In the genomic region with DNA sequence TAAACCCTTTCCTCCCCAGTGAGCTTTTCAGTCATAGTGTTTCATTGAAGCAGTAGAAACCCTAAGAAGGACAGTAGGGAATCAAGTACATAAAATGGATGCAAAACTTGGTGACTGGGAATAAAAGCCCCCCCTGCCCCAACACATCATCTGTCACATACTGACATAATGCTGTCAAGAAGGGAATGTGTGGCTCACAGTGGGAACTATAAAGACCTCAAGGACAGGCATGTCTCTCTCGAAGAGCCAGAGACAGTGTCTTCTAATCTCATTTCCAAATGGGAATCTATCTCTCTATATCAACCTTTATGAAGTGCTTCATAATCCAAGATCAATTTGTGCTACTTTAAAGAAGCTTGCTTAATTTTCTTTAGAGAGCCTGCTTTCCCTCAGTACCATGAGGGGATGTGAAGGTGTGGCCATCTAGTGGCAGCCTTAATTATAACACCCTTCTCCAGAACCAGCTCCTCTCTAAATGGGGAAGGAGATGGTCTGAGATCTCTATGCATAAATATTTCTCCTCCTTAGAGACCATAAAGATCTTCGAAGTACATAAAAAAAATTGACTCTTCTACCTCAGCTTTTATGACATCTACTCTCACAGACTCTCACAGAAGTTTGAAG, we compare ENCODE assay signal across 10 mouse cellular contexts.
DNase-seq lines count a peak whose midpoint lies in the region; ATAC-seq and TF ChIP-seq lines count a peak whose summit lies in the region.
"Had no signal": no experiment of that assay in that cellular context is flagged by ENCODE, and none has a peak within 500 bp of the region (broad histone marks: within the 10 kb centered on the region; RNA-seq: fewer than 3 reads in every experiment).

No protein-coding gene starts in this region.

- no peaks in the 10 kb centered on the region for H3K27me3 ChIP-seq in intestine, postnatal 0 days (replicated peaks; ENCODE audit: control insufficient read depth, insufficient read depth, low read length)
- H3K27me3 ChIP-seq: stomach, embryonic 15.5 days had no signal

- no peak overlapping the region for H3K9ac ChIP-seq in intestine, postnatal 0 days (ENCODE audit: low read depth, low read length)
- H3K9ac ChIP-seq: stomach, embryonic 15.5 days had no signal

- TF ChIP-seq CTCF in intestine, postnatal 0 days (IDR thresholded peaks at IDR 0.05; ENCODE audit: low read depth) = peak; percentile 85

- DNase-seq in urinary bladder, adult 18-20 months (ENCODE audit: low spot score in 2 of 2) = peak; percentile 1 to 5
- no peak for DNase-seq in urinary bladder, adult 2 months (ENCODE audit: low spot score)
- DNase-seq in cerebellum, adult 9-10 months = peak; percentile 16
- peak; percentile 7 to 52 for DNase-seq in frontal cortex, postnatal 10 days (ENCODE audit: low spot score in 2 of 2)
- DNase-seq in left cerebral cortex, postnatal 4 days = peak; percentile 42
- DNase-seq in naive thymus-derived CD4-positive, alpha-beta T cell, adult 2 months (ENCODE audit: low read depth) = peak; percentile 32
- DNase-seq in urinary bladder, postnatal 36 days (ENCODE audit: low spot score in 2 of 2) = peak; percentile 3 to 37

- 40% methylated on average over 2 of the region's 2 CpGs for WGBS in intestine, postnatal 0 days

- ATAC-seq in intestine, postnatal 0 days = no peak

- intact Hi-C loops in left cerebral cortex, postnatal 4 days (cut with DNase I) = loop anchor here (5.0 kb wide), 1 partner anchor 1923 kb away; no protein-coding TSS in a partner anchor

- no peaks in the 10 kb centered on the region for H3K36me3 ChIP-seq in intestine, postnatal 0 days (ENCODE audit: control insufficient read depth, insufficient read depth)
- H3K36me3 ChIP-seq: stomach, embryonic 15.5 days had no signal

- H3K27ac ChIP-seq in intestine, postnatal 0 days (ENCODE audit: low read depth, low read length) = no peak overlapping the region
- H3K27ac ChIP-seq: stomach, embryonic 15.5 days had no signal

- H3K4me2 ChIP-seq in intestine, postnatal 0 days (replicated peaks; ENCODE audit: low read depth) = no peak overlapping the region
- H3K4me2 ChIP-seq: stomach, embryonic 15.5 days had no signal

- no peak overlapping the region for H3K4me3 ChIP-seq in intestine, postnatal 0 days (ENCODE audit: low read depth, low read length)
- H3K4me3 ChIP-seq: erythroblast, embryonic 14.5 days; stomach, embryonic 15.5 days had no signal

- H3K4me1 ChIP-seq in intestine, postnatal 0 days (replicated peaks; ENCODE audit: control insufficient read depth, insufficient read depth, low read length) = no peaks in the 10 kb centered on the region
- H3K4me1 ChIP-seq: stomach, embryonic 15.5 days had no signal

- no peaks in the 10 kb centered on the region for H3K9me3 ChIP-seq in intestine, postnatal 0 days (ENCODE audit: control insufficient read depth)
- H3K9me3 ChIP-seq: stomach, embryonic 15.5 days had no signal
